Mouse (Mus musculus) cerebellum, postnatal 36 days (tissue): Measurements from ENCODE around the gene Nudt12.

Experiments used
- DNase-seq, 2 experiments: peaks; one replicate each; pipeline ENCODE4 v3.0.0; 2021 to 2022; ENCODE audit warnings: mixed read lengths in 2 of 2

The Nudt12 gene

GRCm38 (mm10) chr17:59013091-59013459 is at the start of gene Nudt12:
Gene Nudt12, minus strand, starts transcription at chr17:59013372.
- peak; percentile 57 to 60 for DNase-seq

- DNase-seq: no peak
Measured at GRCm38 (mm10) chr17:59053306-59053705, 40.1 kb upstream of the Nudt12 start.

GRCm38 (mm10) chr17:59039754-59040153 is 26.6 kb upstream of the Nudt12 start:
- DNase-seq: no peak

- no peak for DNase-seq
Measured at GRCm38 (mm10) chr17:59033445-59033844, 20.3 kb upstream of the Nudt12 start.

- no peak for DNase-seq
Measured at GRCm38 (mm10) chr17:59026336-59026735, 13.2 kb upstream of the Nudt12 start.

- no peak for DNase-seq
Measured at GRCm38 (mm10) chr17:59024502-59024901, 11.3 kb upstream of the Nudt12 start.

- DNase-seq: no peak
Measured at GRCm38 (mm10) chr17:59023971-59024370, 10.8 kb upstream of the Nudt12 start.

GRCm38 (mm10) chr17:59018666-59019065 is 5.5 kb upstream of the Nudt12 start:
- DNase-seq: no peak

- no peak for DNase-seq
Measured at GRCm38 (mm10) chr17:59012421-59013090, 616 bp downstream of the Nudt12 start.

- no peak for DNase-seq
Measured at GRCm38 (mm10) chr17:59011546-59012307, 1.4 kb downstream of the Nudt12 start.

- no peak for DNase-seq
Measured at GRCm38 (mm10) chr17:58991275-58991674, 21.9 kb downstream of the Nudt12 start, which contains the start of gene Pdzph1. Gene Pdzph1, minus strand, starts transcription at chr17:58991375.

GRCm38 (mm10) chr17:58973237-58973636 is 39.9 kb downstream of the Nudt12 start:
- no peak for DNase-seq

GRCm38 (mm10) chr17:58959905-58960304 is 53.3 kb downstream of the Nudt12 start:
- peak; percentile 2 for DNase-seq

- no peak for DNase-seq
Measured at GRCm38 (mm10) chr17:58957055-58957454, 56.1 kb downstream of the Nudt12 start.
